Mouse (Mus musculus): ENCODE data around the gene Nme1.
A peak's percentile ranks its signal among the peaks of the same experiment; 100 is the strongest.

Gene Nme1

GRCm38 (mm10) chr11:93968005-93968847 is at the start of gene Nme1, which contains the start of gene Gm20390:
TSS of gene Nme1 (minus strand) at chr11:93968521.
TSS of gene Gm20390 (minus strand) at chr11:93968293.
- peak; percentile 89 for DNase-seq (ENCODE audit: extremely low read depth, low read depth, low spot score)

- DNase-seq (ENCODE audit: extremely low read depth, low read depth, low spot score) = no peak
Measured at GRCm38 (mm10) chr11:94003346-94003745, 35.0 kb upstream of the Nme1 start.

GRCm38 (mm10) chr11:93999276-93999675 is 31.0 kb upstream of the Nme1 start:
- DNase-seq (ENCODE audit: extremely low read depth, low read depth, low spot score) = no peak

- DNase-seq (ENCODE audit: extremely low read depth, low read depth, low spot score) = peak; percentile 70
Measured at GRCm38 (mm10) chr11:93997141-93997775, 28.9 kb upstream of the Nme1 start.

GRCm38 (mm10) chr11:93996306-93997140 is 28.2 kb upstream of the Nme1 start:
- no peak for DNase-seq (ENCODE audit: extremely low read depth, low read depth, low spot score)

- peak; percentile 56 for DNase-seq (ENCODE audit: extremely low read depth, low read depth, low spot score)
Measured at GRCm38 (mm10) chr11:93995720-93996305, 27.5 kb upstream of the Nme1 start, which contains the start of gene Spag9. TSS of gene Spag9 (plus strand) at chr11:93996091.

GRCm38 (mm10) chr11:93995111-93995719 is 26.9 kb upstream of the Nme1 start:
- DNase-seq (ENCODE audit: extremely low read depth, low read depth, low spot score) = peak; percentile 63

- no peak for DNase-seq (ENCODE audit: extremely low read depth, low read depth, low spot score)
Measured at GRCm38 (mm10) chr11:93994531-93994930, 26.2 kb upstream of the Nme1 start.

- DNase-seq (ENCODE audit: extremely low read depth, low read depth, low spot score) = no peak
Measured at GRCm38 (mm10) chr11:93988328-93989062, 20.2 kb upstream of the Nme1 start.

GRCm38 (mm10) chr11:93987625-93988327 is 19.5 kb upstream of the Nme1 start:
- no peak for DNase-seq (ENCODE audit: extremely low read depth, low read depth, low spot score)

GRCm38 (mm10) chr11:93987026-93987425 is 18.7 kb upstream of the Nme1 start:
- DNase-seq (ENCODE audit: extremely low read depth, low read depth, low spot score) = no peak

GRCm38 (mm10) chr11:93986298-93986697 is 18.0 kb upstream of the Nme1 start:
- DNase-seq (ENCODE audit: extremely low read depth, low read depth, low spot score) = no peak

- DNase-seq (ENCODE audit: extremely low read depth, low read depth, low spot score) = no peak
Measured at GRCm38 (mm10) chr11:93985265-93985664, 16.9 kb upstream of the Nme1 start.

- DNase-seq (ENCODE audit: extremely low read depth, low read depth, low spot score) = no peak
Measured at GRCm38 (mm10) chr11:93984619-93985018, 16.3 kb upstream of the Nme1 start.

GRCm38 (mm10) chr11:93979502-93980049 is 11.3 kb upstream of the Nme1 start:
- no peak for DNase-seq (ENCODE audit: extremely low read depth, low read depth, low spot score)

- DNase-seq (ENCODE audit: extremely low read depth, low read depth, low spot score) = no peak
Measured at GRCm38 (mm10) chr11:93972951-93973350, 4.6 kb upstream of the Nme1 start.

- DNase-seq (ENCODE audit: extremely low read depth, low read depth, low spot score) = no peak
Measured at GRCm38 (mm10) chr11:93969799-93970198, 1.5 kb upstream of the Nme1 start.

GRCm38 (mm10) chr11:93969171-93969570 is 850 bp upstream of the Nme1 start:
- no peak for DNase-seq (ENCODE audit: extremely low read depth, low read depth, low spot score)

GRCm38 (mm10) chr11:93968848-93969128 is 467 bp upstream of the Nme1 start:
- DNase-seq (ENCODE audit: extremely low read depth, low read depth, low spot score) = no peak
